Mouse (Mus musculus) erythroblast, embryonic 14.5 days (primary cell): Measurements from ENCODE around the gene Tulp1.

Source experiments
- GATA1 ChIP-seq: IDR thresholded peaks from 2 replicates; pipeline ENCODE4 v1.6.1; 2012; ENCODE audit warnings: low read length, inconsistent platforms, mixed read lengths
- TAL1 ChIP-seq: IDR thresholded peaks from 3 replicates; pipeline ENCODE4 v1.6.1; 2012; ENCODE audit warnings: low read length, inconsistent platforms, mixed read lengths

DNA sequence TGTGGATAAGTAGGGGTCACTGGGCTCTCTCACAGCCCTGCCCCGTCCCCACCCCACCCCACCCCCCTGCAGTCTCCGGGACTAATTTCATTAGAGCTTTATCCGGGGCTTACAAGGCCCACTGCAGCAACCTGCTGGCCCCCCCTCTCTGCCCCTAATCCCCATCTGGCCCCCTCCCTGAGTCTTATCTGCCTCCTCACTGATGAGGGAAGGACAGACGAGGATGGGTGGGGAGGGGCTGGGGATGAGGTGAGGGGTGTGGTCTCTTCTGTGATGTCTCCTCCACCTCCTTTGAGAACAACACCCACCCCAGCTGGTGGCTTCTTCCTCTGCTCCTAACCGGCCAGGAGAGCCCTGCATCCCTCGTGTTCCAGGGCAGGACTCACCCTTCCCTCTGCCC, 15.2 kb upstream of the Tulp1 start:
- TF ChIP-seq GATA1 (no peak), TAL1 (no peak)
